ENCODE assay signal across 9 mouse cellular contexts in the genomic region with DNA sequence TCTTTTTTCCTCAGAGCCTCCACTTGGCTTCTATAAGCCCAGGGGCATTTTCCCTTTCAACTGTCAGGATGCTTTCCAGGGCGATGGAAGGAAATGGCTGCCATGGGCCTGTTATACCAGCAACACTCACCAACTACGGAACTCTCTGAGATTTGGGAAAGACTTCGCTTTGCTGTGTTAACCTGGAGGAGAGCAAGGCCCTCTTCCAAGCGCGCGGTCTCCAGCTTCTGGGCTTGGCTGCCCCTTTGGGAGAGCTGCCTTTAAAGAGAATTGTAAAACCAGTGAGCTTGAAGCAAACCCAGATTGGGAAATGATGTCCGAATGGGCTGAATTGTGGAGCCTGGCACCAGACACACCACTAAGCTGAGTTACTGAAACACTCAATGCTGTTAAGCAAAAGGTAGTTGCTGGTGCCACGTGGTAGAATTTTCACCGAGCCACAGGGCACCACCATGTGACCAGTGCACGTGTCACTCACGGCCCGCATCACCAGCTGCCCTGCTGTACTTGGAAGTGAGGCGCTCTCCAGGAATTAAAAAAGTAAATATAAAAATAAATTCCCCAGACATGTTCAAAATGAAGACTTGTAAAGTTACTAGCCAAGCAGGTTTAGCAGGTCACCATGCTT.
DNase-seq lines count a peak whose midpoint lies in the region; ATAC-seq lines count a peak whose summit lies in the region.
"Had no signal": no experiment of that assay in that cellular context is flagged by ENCODE, and none has a peak within 500 bp of the region (broad histone marks: within the 10 kb centered on the region; RNA-seq: fewer than 3 reads in every experiment).

No protein-coding gene starts in this region.

- H3K4me1 ChIP-seq in neural tube, embryonic 11.5 days (ENCODE audit: control insufficient read depth, insufficient read depth, low read length) = peaks cover 6% of the 10 kb centered on the region; the same call in 1 of the 2 replicates

- peak overlapping the region; percentile 35; the same call in 1 of the 2 replicates for H3K27ac ChIP-seq in neural tube, embryonic 11.5 days (ENCODE audit: low read depth, low read length)
- H3K27ac ChIP-seq: heart, embryonic 15.5 days had no signal

- no peak overlapping the region for H3K4me3 ChIP-seq in neural tube, embryonic 11.5 days (ENCODE audit: low read depth, low read length)
- H3K4me3 ChIP-seq: heart, embryonic 15.5 days had no signal

- 69% methylated on average over 13 of the region's 13 CpGs for WGBS in neural tube, embryonic 11.5 days

- peak; percentile 24 for DNase-seq in adrenal gland, postnatal 14 days
- no peak for DNase-seq in adrenal gland, postnatal 4 days (ENCODE audit: low spot score in 2 of 2)
- DNase-seq in lung, adult 18-20 months = peak; percentile 7 to 12
- no peak for DNase-seq in lung, postnatal 14 days
- DNase-seq in neural tube, embryonic 11.5 days (ENCODE audit: low spot score) = no peak
- no peak for DNase-seq in right cerebral cortex, postnatal 4 days
- no peak for DNase-seq in layer of hippocampus, adult 18-20 months (ENCODE audit: low spot score in 2 of 2)

- H3K9ac ChIP-seq in neural tube, embryonic 11.5 days (ENCODE audit: low read length) = no peak overlapping the region
- H3K9ac ChIP-seq: heart, embryonic 15.5 days had no signal

- no peaks in the 10 kb centered on the region for H3K36me3 ChIP-seq in neural tube, embryonic 11.5 days (ENCODE audit: control insufficient read depth, insufficient read depth, low read length)
- H3K36me3 ChIP-seq: heart, embryonic 15.5 days had no signal

- no peaks in the 10 kb centered on the region for H3K9me3 ChIP-seq in neural tube, embryonic 11.5 days (ENCODE audit: control insufficient read depth, low read length)
- H3K9me3 ChIP-seq: heart, embryonic 15.5 days had no signal

- no peak overlapping the region for H3K4me2 ChIP-seq in neural tube, embryonic 11.5 days (ENCODE audit: low read depth)
- H3K4me2 ChIP-seq: heart, embryonic 15.5 days had no signal

- ATAC-seq in hematopoietic stem cell, adult 5-6 weeks (replicated peaks in 1 of 2; ENCODE audit: insufficient read depth in 1 of 2, low FRiP score in 2 of 2, low TSS enrichment in 1 of 2, low read depth in 1 of 2, poor library complexity in 2 of 2, severe bottlenecking in 2 of 2) = 0 out of 4 replicates have a peak, but pooled peaks have one; percentile 23 to 27
- ATAC-seq in neural tube, embryonic 11.5 days (ENCODE audit: insufficient read depth, low FRiP score, low TSS enrichment) = peak; percentile 64; the same call in 1 of the 2 replicates

- no peaks in the 10 kb centered on the region for H3K27me3 ChIP-seq in neural tube, embryonic 11.5 days (ENCODE audit: control insufficient read depth, insufficient read depth, low read length)
- H3K27me3 ChIP-seq: heart, embryonic 15.5 days had no signal

Comparison
In these comparisons a context has a peak if more than half of its experiments do, and no peak if none do; other contexts are left out.
1. DNase-seq: peak in adrenal gland, postnatal 14 days (single experiment) and lung, adult 18-20 months (2 of 2); none in adrenal gland, postnatal 4 days (0 of 2), lung, postnatal 14 days (single experiment), neural tube, embryonic 11.5 days (single experiment), right cerebral cortex, postnatal 4 days (single experiment) and layer of hippocampus, adult 18-20 months (0 of 2).